Mouse (Mus musculus) adrenal gland, postnatal 36 days (tissue): ENCODE measurements around the gene Cnih1. TPM values are rescaled to one million over a fixed set of nuclear protein-coding genes. Genes with fewer than 3 reads are reported as not detected.

Experiments
- DNase-seq, 2 experiments: peaks; one replicate each; pipeline ENCODE4 v3.0.0; 2021; ENCODE audit warnings: mixed read lengths in 1 of 2
- total RNA-seq, 2 experiments: library from RNA; stranded (reverse); gene quantifications; 2 replicates each; pipeline ENCODE4 v1.2.3; 2021

Gene Cnih1
- total RNA-seq, 2 experiments from 2014 or later, result 96.7 to 115 TPM

DNA sequence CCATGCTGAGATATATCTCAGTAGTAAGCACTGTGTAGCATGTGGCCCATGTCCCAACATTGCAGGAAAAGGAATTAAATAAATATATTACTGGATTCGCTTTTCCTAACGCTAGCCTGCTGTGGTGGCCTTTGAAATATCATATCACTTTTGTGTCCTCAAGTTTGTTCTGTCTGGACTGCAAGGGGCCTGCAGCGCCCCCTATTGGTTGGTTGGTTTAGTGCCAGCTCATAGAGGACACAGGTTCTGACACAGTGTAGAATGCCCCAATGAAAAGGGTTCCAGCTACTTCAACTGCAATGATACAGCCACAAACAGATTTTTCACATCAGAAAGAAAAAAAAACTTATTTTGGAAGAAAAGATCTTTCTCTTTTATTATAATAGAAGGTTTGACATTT is 62.5 kb downstream of the Cnih1 start:
- peak; percentile 6 to 59 for DNase-seq

Other genes starting within 250 kb of the Cnih1 start
- gene Cdkn3, start 27.9 kb downstream of the Cnih1 start, total RNA-seq, result 1 to 10 TPM; 2.7 to 3.0 TPM
- 100 to 1,000 TPM; 126 TPM for gene Gmfb, start 33.8 kb upstream of the Cnih1 start, total RNA-seq
- 10 to 100 TPM; 41.4 to 51.1 TPM for gene Cgrrf1, start 43.7 kb upstream of the Cnih1 start, total RNA-seq
- 10 to 100 TPM; 23.6 to 33.3 TPM for gene Samd4, start 94.4 kb upstream of the Cnih1 start, total RNA-seq